Mouse (Mus musculus) limb, embryonic 11.5 days (tissue): Measurements from ENCODE around the gene Bckdk. TPM values are rescaled to one million over a fixed set of nuclear protein-coding genes. Genes with fewer than 3 reads are reported as not detected.

ENCODE experiments used
- ATAC-seq: fragments of 200-750 bp; cut with Nextera tagmentation; 2 replicates; pipeline ENCODE4 v1.8.0; 2017; ENCODE audit warnings: low read depth; ENCODE audit not compliant: insufficient number of reproducible peaks, low FRiP score, low TSS enrichment
- DNase-seq: peaks from one replicate; pipeline ENCODE4 v3.0.0-alpha.2; 2015; ENCODE audit warnings: low spot score
- H3K27ac ChIP-seq: fragments of 300-500 bp; sonication (generic); replicated peaks from 2 replicates; pipeline ENCODE4 v1.5.1; 2014; ENCODE audit warnings: low read depth, mild to moderate bottlenecking, low read length
- H3K27me3 ChIP-seq: fragments of 300-500 bp; sonication (generic); 2 replicates; pipeline ENCODE4 v1.6.1; 2014; ENCODE audit warnings: mild to moderate bottlenecking, low read length, mixed read lengths; ENCODE audit not compliant: control insufficient read depth, insufficient read depth
- H3K36me3 ChIP-seq: fragments of 300-500 bp; sonication (generic); 2 replicates; pipeline ENCODE4 v1.6.1; 2014; ENCODE audit warnings: mild to moderate bottlenecking, low read length, moderate library complexity, mixed read lengths; ENCODE audit not compliant: control insufficient read depth, insufficient read depth
- H3K4me1 ChIP-seq: fragments of 300-500 bp; sonication (generic); 2 replicates; pipeline ENCODE4 v1.6.1; 2014; ENCODE audit warnings: low read length, mixed read lengths; ENCODE audit not compliant: control insufficient read depth, insufficient read depth
- H3K4me2 ChIP-seq: fragments of 300-500 bp; sonication (generic); 2 replicates; pipeline ENCODE4 v1.6.1; 2014; ENCODE audit warnings: low read depth, mild to moderate bottlenecking, moderate library complexity; ENCODE audit not compliant: severe bottlenecking
- H3K4me3 ChIP-seq: fragments of 300-500 bp; sonication (generic); 2 replicates; pipeline ENCODE4 v1.5.1; 2014; ENCODE audit warnings: low read depth, low read length
- H3K9ac ChIP-seq: fragments of 300-500 bp; sonication (generic); 2 replicates; pipeline ENCODE4 v1.6.1; 2014; ENCODE audit warnings: mild to moderate bottlenecking, low read length
- H3K9me3 ChIP-seq: fragments of 300-500 bp; sonication (generic); 2 replicates; pipeline ENCODE4 v1.6.1; 2016; ENCODE audit warnings: low read length; ENCODE audit not compliant: control insufficient read depth
- WGBS: fragments of 180-500 bp; shearing (Covaris S2); extraction: QIAGEN DNeasy Blood & Tissue Kit; methylation state at CpG from one replicate; pipeline ENCODE4 v1.1.7; 2014; 5-methylcytosine and 5-hydroxymethylcytosine counted together
- polyA plus RNA-seq: library from polyadenylated mRNA; unstranded; fragments of >200 nt; fragmentation: Nextera tagmentation; extraction: Ambion mirVana; gene quantifications from 2 replicates; pipeline ENCODE4 v1.2.1, GENCODE M21; 2014

The Bckdk gene
- polyA plus RNA-seq, 1 experiment from 2014 or later = 124 TPM

GRCm38 (mm10) chr7:127876041-127876466 is 27.8 kb upstream of the Bckdk start, which contains the start of gene Zfp646:
Zfp646 (plus strand) TSS chr7:127876221.
- WGBS = under 1% methylated on average over 41 of the region's 41 CpGs
- DNase-seq (peak; percentile 91), ATAC-seq (peak; percentile 84)
- Histone ChIP-seq H3K4me3 (peak within 1 kb of the TSS; percentile 73), H3K4me1 (peaks cover 11% of the 10 kb centered on the region), H3K27me3 (no peaks in the 10 kb centered on the region), H3K27ac (peak within 1 kb of the TSS; percentile 96), H3K4me2 (peak within 1 kb of the TSS; percentile 72), H3K36me3 (peaks cover 36% of the 10 kb centered on the region), H3K9ac (peak within 1 kb of the TSS; percentile 99), H3K9me3 (no peaks in the 10 kb centered on the region)

- peak within 1 kb of the TSS; percentile 72 for H3K4me2 ChIP-seq
- H3K9me3 ChIP-seq = no peaks in the 10 kb centered on the region
- H3K36me3 ChIP-seq = peaks cover 41% of the 10 kb centered on the region
- ATAC-seq (peak; percentile 59; the same call in 1 of the 2 replicates), DNase-seq (peak; percentile 95)
- peaks cover 11% of the 10 kb centered on the region for H3K4me1 ChIP-seq
- peak within 1 kb of the TSS; percentile 73 for H3K4me3 ChIP-seq
- H3K9ac ChIP-seq = peak within 1 kb of the TSS; percentile 99
- H3K27ac ChIP-seq = peak within 1 kb of the TSS; percentile 96
- H3K27me3 ChIP-seq = no peaks in the 10 kb centered on the region
- WGBS = under 1% methylated on average over 60 of the region's 60 CpGs
These were observed 27.2 kb upstream of the Bckdk start, which contains the start of gene Zfp668 for GRCm38 (mm10) chr7:127876467-127877348. Zfp668 (minus strand) TSS chr7:127876828.

- Histone ChIP-seq H3K4me2 (no peak overlapping the region), H3K9me3 (no peaks in the 10 kb centered on the region), H3K36me3 (peaks cover 61% of the 10 kb centered on the region), H3K4me1 (peaks cover 6% of the 10 kb centered on the region), H3K27me3 (no peaks in the 10 kb centered on the region), H3K9ac (no peak overlapping the region), H3K27ac (no peak overlapping the region), H3K4me3 (no peak overlapping the region)
- 96% methylated on average over 9 of the region's 9 CpGs for WGBS
- ATAC-seq (no peak), DNase-seq (no peak)
These were observed 24.6 kb upstream of the Bckdk start for GRCm38 (mm10) chr7:127879301-127879700.

GRCm38 (mm10) chr7:127880431-127880830 is 23.5 kb upstream of the Bckdk start:
- 0 out of 2 replicates have a peak, but pooled peaks cover 3% of the 10 kb centered on the region for H3K4me1 ChIP-seq
- H3K4me2 ChIP-seq = no peak overlapping the region
- H3K4me3 ChIP-seq = no peak overlapping the region
- no peaks in the 10 kb centered on the region for H3K9me3 ChIP-seq
- WGBS = 90% methylated on average over 12 of the region's 12 CpGs
- no peak overlapping the region for H3K9ac ChIP-seq
- peaks cover 63% of the 10 kb centered on the region for H3K36me3 ChIP-seq
- no peak overlapping the region for H3K27ac ChIP-seq
- ATAC-seq = no peak
- no peaks in the 10 kb centered on the region for H3K27me3 ChIP-seq
- no peak for DNase-seq

- no peak overlapping the region for H3K9ac ChIP-seq
- H3K27ac ChIP-seq = no peak overlapping the region
- 59% methylated on average over 6 of the region's 6 CpGs for WGBS
- DNase-seq = no peak
- no peak overlapping the region for H3K4me2 ChIP-seq
- ATAC-seq = no peak
- H3K27me3 ChIP-seq = no peaks in the 10 kb centered on the region
- no peaks in the 10 kb centered on the region for H3K9me3 ChIP-seq
- no peaks in the 10 kb centered on the region for H3K4me1 ChIP-seq
- H3K4me3 ChIP-seq = no peak overlapping the region
- peaks cover 57% of the 10 kb centered on the region for H3K36me3 ChIP-seq
These were observed 17.9 kb upstream of the Bckdk start for GRCm38 (mm10) chr7:127885951-127886350.

- 92% methylated on average over 6 of the region's 6 CpGs for WGBS
These were observed 17.3 kb upstream of the Bckdk start for GRCm38 (mm10) chr7:127886551-127886950.

GRCm38 (mm10) chr7:127887191-127887590 is 16.7 kb upstream of the Bckdk start:
- DNase-seq (no peak), ATAC-seq (no peak)
- Histone ChIP-seq H3K4me3 (no peak overlapping the region), H3K9ac (no peak overlapping the region), H3K9me3 (no peaks in the 10 kb centered on the region), H3K27ac (no peak overlapping the region), H3K4me1 (no peaks in the 10 kb centered on the region), H3K27me3 (no peaks in the 10 kb centered on the region), H3K36me3 (peaks cover 45% of the 10 kb centered on the region), H3K4me2 (no peak overlapping the region)
- WGBS = 81% methylated on average over 8 of the region's 8 CpGs

More at GRCm38 (mm10) chr7:127886551-127886950, 17.3 kb upstream of the Bckdk start:
- Histone ChIP-seq H3K4me2 (no peak overlapping the region), H3K9ac (no peak overlapping the region), H3K36me3 (peaks cover 51% of the 10 kb centered on the region), H3K4me1 (no peaks in the 10 kb centered on the region), H3K27me3 (no peaks in the 10 kb centered on the region), H3K9me3 (no peaks in the 10 kb centered on the region), H3K4me3 (no peak overlapping the region), H3K27ac (no peak overlapping the region)
- DNase-seq = no peak
- ATAC-seq = no peak

- 85% methylated on average over 3 of the region's 3 CpGs for WGBS
- no peaks in the 10 kb centered on the region for H3K4me1 ChIP-seq
- H3K4me3 ChIP-seq = no peak overlapping the region
- peaks cover 39% of the 10 kb centered on the region for H3K36me3 ChIP-seq
- DNase-seq (no peak), ATAC-seq (no peak)
- no peaks in the 10 kb centered on the region for H3K9me3 ChIP-seq
- no peaks in the 10 kb centered on the region for H3K27me3 ChIP-seq
- H3K4me2 ChIP-seq = no peak overlapping the region
- H3K27ac ChIP-seq = no peak overlapping the region
- H3K9ac ChIP-seq = no peak overlapping the region
These were observed 16.1 kb upstream of the Bckdk start for GRCm38 (mm10) chr7:127887781-127888180.
